ENCODE assay signal across 8 mouse cellular contexts in the genomic region with DNA sequence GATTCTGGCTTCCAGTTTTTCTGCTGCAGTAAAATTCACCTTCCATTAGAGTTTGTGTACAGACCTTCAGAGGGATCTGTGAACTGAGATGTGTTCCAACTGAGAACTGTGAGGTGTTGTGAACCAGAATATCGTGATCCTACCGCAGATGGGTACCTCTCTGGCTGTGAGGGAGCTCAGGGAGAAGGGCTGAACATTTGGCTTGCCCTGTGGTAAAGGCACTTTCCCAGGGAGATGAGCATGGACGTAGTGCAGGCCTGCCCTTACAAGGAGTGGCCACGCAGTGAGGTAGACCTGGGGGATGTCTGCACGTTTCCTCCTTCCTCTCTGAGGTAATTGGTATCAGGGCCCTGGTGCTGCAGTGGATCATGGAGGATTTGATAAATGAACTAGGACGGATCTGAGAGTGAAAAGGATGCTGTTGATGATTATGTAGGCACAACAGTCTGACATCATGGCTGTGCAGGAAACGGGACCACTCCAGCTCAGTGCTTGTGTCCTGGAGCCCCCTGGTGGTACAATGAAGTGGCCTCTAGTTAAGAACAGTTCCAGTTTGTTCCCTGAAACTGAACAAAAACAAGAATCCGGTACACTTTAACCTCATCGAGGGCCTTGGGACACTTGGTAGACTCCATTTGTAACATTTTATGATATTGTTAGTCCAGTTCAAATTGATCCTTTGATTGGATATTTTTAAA. TPM values are rescaled to one million over a fixed set of nuclear protein-coding genes. Genes with fewer than 3 reads are reported as not detected.
DNase-seq lines count a peak whose midpoint lies in the region; ATAC-seq and TF ChIP-seq lines count a peak whose summit lies in the region.

No protein-coding gene starts in this region.

- H3K27ac ChIP-seq in hindbrain, embryonic 10.5 days: no peak overlapping the region
- H3K27ac ChIP-seq in hindbrain, embryonic 12.5 days: no peak overlapping the region

- no peaks in the 10 kb centered on the region for H3K36me3 ChIP-seq in hindbrain, embryonic 10.5 days
- H3K36me3 ChIP-seq in hindbrain, embryonic 12.5 days: peaks cover 10% of the 10 kb centered on the region; the same call in 1 of the 2 replicates

- no peak overlapping the region for H3K4me2 ChIP-seq in hindbrain, embryonic 12.5 days (replicated peaks)

- WGBS in hindbrain, embryonic 10.5 days: 63% methylated on average over 9 of the region's 9 CpGs
- WGBS in hindbrain, embryonic 12.5 days: 63% methylated on average over 9 of the region's 9 CpGs

- H3K9ac ChIP-seq in hindbrain, embryonic 12.5 days: no peak overlapping the region

- ATAC-seq in hindbrain, embryonic 12.5 days (ENCODE audit: low FRiP score): no peak
- peak; percentile 70 for ATAC-seq in CD4-positive, CD25-positive, alpha-beta regulatory T cell, adult 4 months
- 0 out of 2 replicates have a peak, but pooled peaks have one; percentile 66 for ATAC-seq in monocyte, adult 5-6 weeks (replicated peaks; ENCODE audit: insufficient number of reproducible peaks, low FRiP score, low TSS enrichment, poor library complexity, severe bottlenecking)

- TF ChIP-seq CTCF in brain, embryonic 14.5 days (IDR thresholded peaks at IDR 0.05; ENCODE audit: borderline replicate concordance, extremely low read depth, insufficient read depth, insufficient read length): peak; percentile 82

- H3K4me1 ChIP-seq in hindbrain, embryonic 10.5 days (replicated peaks): peaks cover 16% of the 10 kb centered on the region; the same call in 1 of the 2 replicates
- H3K4me1 ChIP-seq in hindbrain, embryonic 12.5 days: 0 out of 2 replicates have a peak, but pooled peaks cover 6% of the 10 kb centered on the region

- peak; percentile 65 for DNase-seq in hindbrain, embryonic 10.5 days (ENCODE audit: low spot score)
- DNase-seq in brain, embryonic 14.5 days (ENCODE audit: low read depth): peak; percentile 84
- DNase-seq in forelimb bud, embryonic 11.5 days (ENCODE audit: low read depth, low spot score): peak; percentile 61
- peak; percentile 75 for DNase-seq in left cerebral cortex, postnatal 4 days
- peak; percentile 77 for DNase-seq in thymus, postnatal 25 days

- TF ChIP-seq POLR2A in brain, embryonic 14.5 days (IDR thresholded peaks at IDR 0.05; ENCODE audit: borderline replicate concordance, extremely low read depth, insufficient read depth, insufficient read length, poor library complexity, severe bottlenecking): no peak

- intact Hi-C loops in left cerebral cortex, postnatal 4 days (cut with DNase I): no loop called here

- no peaks in the 10 kb centered on the region for H3K9me3 ChIP-seq in hindbrain, embryonic 10.5 days
- no peaks in the 10 kb centered on the region for H3K9me3 ChIP-seq in hindbrain, embryonic 12.5 days (replicated peaks)

- no peak overlapping the region for H3K4me3 ChIP-seq in hindbrain, embryonic 10.5 days
- no peak overlapping the region for H3K4me3 ChIP-seq in hindbrain, embryonic 12.5 days

- H3K27me3 ChIP-seq in hindbrain, embryonic 10.5 days (ENCODE audit: insufficient read depth, poor library complexity, severe bottlenecking): no peaks in the 10 kb centered on the region
- no peaks in the 10 kb centered on the region for H3K27me3 ChIP-seq in hindbrain, embryonic 12.5 days

RNA-seq across cellular contexts. Expression of a gene that starts 8.3 kb away (rescaled TPM):
- 10.5 and 12.4 TPM in 2 replicates for polyA plus RNA-seq in hindbrain, embryonic 10.5 days (2016; fragmentation: Nextera tagmentation; extraction: Ambion mirVana)
- 13.4 and 13.5 TPM in 2 replicates for polyA plus RNA-seq in hindbrain, embryonic 12.5 days (2016; fragmentation: Nextera tagmentation; extraction: Ambion mirVana)
- polyA plus RNA-seq in CD4-positive, CD25-positive, alpha-beta regulatory T cell, adult 4 months (2017; shearing (Covaris generic)): 10 to 100 TPM; 17.1 to 21.5 TPM
- polyA plus RNA-seq in brain, embryonic 14.5 days (2012; rRNA removed): 5.5 and 8.3 TPM in 2 replicates
- total RNA-seq in left cerebral cortex, postnatal 4 days (2021): 10 to 100 TPM; 10.4 to 10.7 TPM
- 11.5 to 18.1 TPM (median 14.0 TPM) in 3 replicates for total RNA-seq in monocyte, adult 5-6 weeks (2017)

RNA-seq across cellular contexts. Expression of a gene that starts 20.4 kb away (rescaled TPM):
- polyA plus RNA-seq in hindbrain, embryonic 10.5 days (2016; fragmentation: Nextera tagmentation; extraction: Ambion mirVana): 5.8 and 6.6 TPM in 2 replicates
- 13.3 and 13.6 TPM in 2 replicates for polyA plus RNA-seq in hindbrain, embryonic 12.5 days (2016; fragmentation: Nextera tagmentation; extraction: Ambion mirVana)
- 1 to 10 TPM; 2.3 to 5.8 TPM for polyA plus RNA-seq in CD4-positive, CD25-positive, alpha-beta regulatory T cell, adult 4 months (2017; shearing (Covaris generic))
- 18.7 and 20.9 TPM in 2 replicates for polyA plus RNA-seq in brain, embryonic 14.5 days (2012; rRNA removed)
- 10 to 100 TPM; 28.7 to 30.5 TPM for total RNA-seq in left cerebral cortex, postnatal 4 days (2021)
- total RNA-seq in monocyte, adult 5-6 weeks (2017): 2.6 to 4.0 TPM (median 3.0 TPM) in 3 replicates

RNA-seq across cellular contexts. Expression of a gene that starts 40.3 kb away (rescaled TPM):
- 0.83 and 1.8 TPM in 2 replicates for polyA plus RNA-seq in hindbrain, embryonic 10.5 days (2016; fragmentation: Nextera tagmentation; extraction: Ambion mirVana)
- 0.81 and 1.2 TPM in 2 replicates for polyA plus RNA-seq in hindbrain, embryonic 12.5 days (2016; fragmentation: Nextera tagmentation; extraction: Ambion mirVana)
- polyA plus RNA-seq in CD4-positive, CD25-positive, alpha-beta regulatory T cell, adult 4 months (2017; shearing (Covaris generic)): under 1 TPM in 1 of 2 experiments, not detected in 1; 0.39 TPM
- polyA plus RNA-seq in brain, embryonic 14.5 days (2012; rRNA removed): 0.35 and 0.49 TPM in 2 replicates
- under 1 TPM; 0.28 to 0.50 TPM for total RNA-seq in left cerebral cortex, postnatal 4 days (2021)
- total RNA-seq in monocyte, adult 5-6 weeks (2017): 6.3 to 18.7 TPM (median 15.6 TPM) in 3 replicates

RNA-seq across cellular contexts. Expression of a gene that starts 51.1 kb away (rescaled TPM):
- polyA plus RNA-seq in hindbrain, embryonic 10.5 days (2016; fragmentation: Nextera tagmentation; extraction: Ambion mirVana): 0.35 and 0.47 TPM in 2 replicates
- polyA plus RNA-seq in hindbrain, embryonic 12.5 days (2016; fragmentation: Nextera tagmentation; extraction: Ambion mirVana): 0.30 and 0.35 TPM in 2 replicates
- 100 to 1,000 TPM in 1 of 2 experiments, 10 to 100 TPM in 1; 63.9 to 126 TPM for polyA plus RNA-seq in CD4-positive, CD25-positive, alpha-beta regulatory T cell, adult 4 months (2017; shearing (Covaris generic))
- 0.08 and 0.13 TPM in 2 replicates for polyA plus RNA-seq in brain, embryonic 14.5 days (2012; rRNA removed)
- not detected for total RNA-seq in left cerebral cortex, postnatal 4 days (2021)
- total RNA-seq in monocyte, adult 5-6 weeks (2017): 1.7 to 2.4 TPM (median 1.8 TPM) in 3 replicates
